Mouse (Mus musculus) lung, adult 2 months (tissue): ENCODE data around the gene Snx27. TPM values are rescaled to one million over a fixed set of nuclear protein-coding genes. Genes with fewer than 3 reads are reported as not detected.

Experiments
- DNase-seq: peaks from one replicate; pipeline ENCODE4 v3.0.0; 2022
- H3K4me1 ChIP-seq: fragments of 200-500 bp; 2 replicates; pipeline ENCODE4 v1.6.1; 2011; ENCODE audit warnings: low read length; ENCODE audit not compliant: control insufficient read depth, insufficient read depth
- H3K4me3 ChIP-seq: fragments of 200-500 bp; replicated peaks from 2 replicates; pipeline ENCODE3; 2011; ENCODE audit warnings: low read depth, mild to moderate bottlenecking, control low read depth, low read length; ENCODE audit errors: extremely low read depth
- CTCF ChIP-seq: fragments of 200-500 bp; IDR thresholded peaks from 2 replicates; pipeline ENCODE4 v1.5.1; 2011; ENCODE audit warnings: mild to moderate bottlenecking, low read length, control low read depth; ENCODE audit not compliant: insufficient read depth
- POLR2A ChIP-seq: fragments of 200-500 bp; IDR thresholded peaks from 2 replicates; pipeline ENCODE4 v1.6.1; 2011; ENCODE audit warnings: low read depth, mild to moderate bottlenecking, control low read depth, low read length, borderline replicate concordance; ENCODE audit errors: extremely low read depth
- WGBS: fragments of 180-500 bp; shearing (Covaris S2); methylation state at CpG from one replicate; pipeline ENCODE4 v1.1.7; 2018; 5-methylcytosine and 5-hydroxymethylcytosine counted together
- polyA plus RNA-seq: library from polyadenylated mRNA; depleted of rRNA; stranded (reverse); fragments of >200 nt; gene quantifications from 2 replicates; pipeline ENCODE4 v1.2.3, GENCODE M21; 2012

Gene Snx27
- polyA plus RNA-seq, 1 experiment = 10.8 TPM

DNA sequence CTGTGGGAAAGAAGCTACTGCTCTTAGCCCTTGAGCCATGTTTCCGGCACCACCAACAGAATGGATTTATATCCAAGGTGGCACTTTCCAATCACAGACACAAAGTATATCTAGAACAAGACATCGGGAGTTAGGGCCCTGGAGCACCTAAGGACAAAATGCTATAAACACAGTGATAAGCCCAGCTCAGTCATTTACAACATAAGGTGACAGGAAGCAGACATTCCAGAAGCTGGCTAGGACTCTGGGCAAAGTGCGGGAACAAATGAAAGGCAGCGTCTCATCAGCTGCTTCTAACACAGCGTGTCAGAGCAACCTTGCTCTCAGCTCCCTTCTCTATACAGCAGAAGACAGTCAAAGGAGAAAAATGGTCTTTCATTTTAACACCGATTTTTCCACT is 8.0 kb downstream of the Snx27 start:
- no peak overlapping the region for H3K4me3 ChIP-seq
- WGBS = 62% methylated on average over 6 of the region's 6 CpGs
- no peak for DNase-seq
- H3K4me1 ChIP-seq = peaks cover 7% of the 10 kb centered on the region
- TF ChIP-seq CTCF (no peak), POLR2A (no peak)

DNA sequence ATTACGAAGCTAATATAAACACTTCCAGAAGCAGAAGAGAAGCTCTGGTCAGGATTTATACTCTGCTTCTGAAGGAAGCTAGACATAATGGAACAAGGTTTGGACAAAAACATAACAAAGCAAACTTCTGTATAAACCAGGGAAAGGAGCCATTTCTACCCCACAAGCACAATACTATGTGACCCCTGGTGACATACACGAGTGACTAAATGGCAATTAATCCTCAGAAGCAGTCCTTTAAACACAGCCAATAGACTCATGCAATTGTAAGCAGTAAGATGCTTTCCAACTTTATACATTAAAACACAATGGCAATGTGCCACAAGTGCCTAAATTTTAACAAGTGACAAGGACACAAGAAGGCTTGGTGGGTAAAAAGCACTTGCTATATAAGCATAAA is 15.3 kb downstream of the Snx27 start:
- no peak for DNase-seq
- 34% methylated on average over 2 of the region's 2 CpGs for WGBS
- Histone ChIP-seq H3K4me1 (peaks cover 14% of the 10 kb centered on the region), H3K4me3 (no peak overlapping the region)
- TF ChIP-seq POLR2A = no peak
- no peak for TF ChIP-seq CTCF

DNA sequence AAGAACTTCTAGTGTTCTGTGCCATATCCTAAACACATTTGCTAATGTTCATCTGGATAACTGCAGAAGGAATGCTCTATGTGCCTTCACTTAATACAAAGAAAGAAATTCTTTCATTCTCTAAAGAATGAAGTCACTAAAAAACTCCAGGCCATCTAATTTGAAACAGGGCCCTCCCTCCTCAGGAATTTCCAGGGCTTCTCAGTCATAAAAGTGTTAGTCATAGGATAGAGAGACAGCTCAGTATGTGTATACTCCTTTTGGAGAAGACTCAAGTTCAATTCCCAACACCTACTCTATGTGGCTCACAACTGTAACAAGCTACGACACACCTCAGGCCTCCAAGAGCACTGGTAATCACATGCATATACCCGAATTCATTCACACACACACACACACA is 17.0 kb downstream of the Snx27 start:
- WGBS = 62% methylated on average over 2 of the region's 2 CpGs

GRCm38 (mm10) chr3:94565127-94565526 is 17.4 kb downstream of the Snx27 start:
- Histone ChIP-seq H3K4me3 (no peak overlapping the region), H3K4me1 (peaks cover 22% of the 10 kb centered on the region)
- no peak for TF ChIP-seq POLR2A
- TF ChIP-seq CTCF = no peak
- WGBS = 33% methylated on average over 3 of the region's 3 CpGs
- DNase-seq = no peak

More for the DNA sequence above, 17.0 kb downstream of the Snx27 start:
- no peak overlapping the region for H3K4me3 ChIP-seq
- no peak for DNase-seq
- H3K4me1 ChIP-seq = peaks cover 20% of the 10 kb centered on the region
- no peak for TF ChIP-seq CTCF
- no peak for TF ChIP-seq POLR2A

- no peak for DNase-seq
- TF ChIP-seq CTCF (no peak), POLR2A (no peak)
- Histone ChIP-seq H3K4me1 (peaks cover 21% of the 10 kb centered on the region), H3K4me3 (no peak overlapping the region)
- WGBS = 54% methylated on average over 4 of the region's 4 CpGs
Measured at GRCm38 (mm10) chr3:94564356-94565010, 18.0 kb downstream of the Snx27 start.

GRCm38 (mm10) chr3:94563163-94563562 is 19.4 kb downstream of the Snx27 start:
- no peak for DNase-seq
- WGBS = 86% methylated on average over 3 of the region's 3 CpGs
- Histone ChIP-seq H3K4me1 (peaks cover 21% of the 10 kb centered on the region), H3K4me3 (no peak overlapping the region)
- TF ChIP-seq CTCF (no peak), POLR2A (no peak)

DNA sequence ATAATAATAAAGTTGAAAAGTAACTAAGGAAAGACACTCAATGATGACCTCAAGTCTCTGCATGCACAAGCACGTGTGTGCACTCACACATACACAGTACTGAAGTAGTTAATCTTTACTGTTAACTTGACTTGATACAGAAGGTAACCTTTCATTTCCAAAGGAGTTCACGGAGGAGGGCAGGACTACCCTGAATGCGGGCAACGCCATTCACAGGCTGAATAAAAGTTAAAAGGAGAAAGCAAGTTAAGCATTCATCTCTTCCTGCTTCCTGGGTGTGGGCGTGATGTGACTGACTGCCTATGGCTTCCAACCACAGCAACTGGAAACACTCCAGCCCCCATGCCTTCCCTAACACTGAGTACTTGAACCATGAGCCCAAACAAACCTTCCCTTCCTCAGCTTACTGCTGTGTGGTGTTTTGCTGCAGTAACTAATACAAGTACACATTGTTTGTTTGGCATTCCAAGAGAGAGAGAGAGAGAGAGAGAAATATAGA is 22.5 kb downstream of the Snx27 start:
- Histone ChIP-seq H3K4me3 (no peak overlapping the region), H3K4me1 (peaks cover 16% of the 10 kb centered on the region)
- DNase-seq = no peak
- TF ChIP-seq POLR2A (no peak), CTCF (no peak)
- WGBS = 59% methylated on average over 5 of the region's 5 CpGs

GRCm38 (mm10) chr3:94549041-94549440 is 33.5 kb downstream of the Snx27 start:
- 80% methylated on average over 2 of the region's 2 CpGs for WGBS
- TF ChIP-seq CTCF (no peak), POLR2A (no peak)
- DNase-seq = no peak
- H3K4me3 ChIP-seq = no peak overlapping the region
- H3K4me1 ChIP-seq = no peaks in the 10 kb centered on the region

DNA sequence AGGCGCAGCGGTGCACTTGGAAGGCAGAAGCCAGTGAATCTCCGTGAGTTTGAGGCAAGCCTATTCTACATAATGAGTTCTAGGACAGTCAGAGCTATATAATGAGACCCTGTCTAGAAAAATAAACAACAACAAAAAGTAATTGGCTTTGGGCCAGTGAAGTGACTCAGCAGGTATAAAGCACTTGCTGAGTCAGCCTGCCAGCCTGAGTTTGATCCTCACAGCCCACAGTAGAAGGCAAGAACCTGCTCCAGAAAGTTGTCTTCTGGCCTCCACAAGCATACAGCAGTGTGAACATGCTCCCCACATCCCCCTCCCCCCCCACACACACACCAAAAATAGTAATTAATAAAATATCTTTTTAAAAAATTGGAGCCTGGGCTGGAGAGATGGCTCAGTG is 45.3 kb downstream of the Snx27 start:
- H3K4me1 ChIP-seq = no peaks in the 10 kb centered on the region
- no peak overlapping the region for H3K4me3 ChIP-seq
- WGBS = 97% methylated on average over 3 of the region's 3 CpGs
- TF ChIP-seq POLR2A = no peak
- TF ChIP-seq CTCF = no peak
- no peak for DNase-seq

- DNase-seq = no peak
- H3K4me1 ChIP-seq = no peaks in the 10 kb centered on the region
Measured at GRCm38 (mm10) chr3:94533968-94534367, 48.5 kb downstream of the Snx27 start.

More at GRCm38 (mm10) chr3:94533968-94534367, 48.5 kb downstream of the Snx27 start:
- H3K4me3 ChIP-seq = no peak overlapping the region
- TF ChIP-seq CTCF (peak; percentile 48), POLR2A (no peak)
